Mouse (Mus musculus) thymus, postnatal 10 days (tissue): ENCODE measurements at regions not wholly inside any gene's neighbourhood (a gene's known extent, or its start where the extent isn't known, plus 50 kb on each side); places are given as distances from the start of the nearest gene placed in this dataset.

ENCODE experiments used
- DNase-seq, 2 experiments: peaks; one replicate each; pipeline ENCODE4 v3.0.0; 2021; ENCODE audit warnings: low spot score in 2 of 2

GRCm38 (mm10) chr8:90192856-90193255, 155.3 kb downstream of the Tox3 start:
- DNase-seq: no peak

DNA sequence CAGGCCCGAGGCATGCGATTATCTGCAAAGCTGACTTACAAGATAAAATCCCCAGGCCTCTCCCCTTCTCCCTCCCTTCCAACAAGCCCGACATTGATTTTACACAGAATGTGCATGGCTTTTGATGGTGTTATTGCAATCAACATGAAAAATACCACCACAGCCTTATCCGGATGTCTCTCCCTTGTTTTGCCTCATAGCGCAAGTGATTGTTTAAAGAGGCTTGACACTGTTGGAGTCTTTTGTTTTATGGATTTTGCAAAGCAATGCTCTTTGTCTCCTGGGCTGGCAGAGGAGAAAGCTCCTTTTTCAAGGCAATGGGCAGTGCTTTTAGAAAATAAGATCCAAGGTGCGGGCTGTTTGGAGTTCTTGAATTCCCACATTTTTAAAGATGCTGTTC, 165.3 kb downstream of the Tox3 start:
- no peak for DNase-seq

GRCm38 (mm10) chr8:90176771-90177170, 171.4 kb downstream of the Tox3 start:
- no peak for DNase-seq

- no peak for DNase-seq
Measured at GRCm38 (mm10) chr8:90176335-90176734, 171.8 kb downstream of the Tox3 start.

DNA sequence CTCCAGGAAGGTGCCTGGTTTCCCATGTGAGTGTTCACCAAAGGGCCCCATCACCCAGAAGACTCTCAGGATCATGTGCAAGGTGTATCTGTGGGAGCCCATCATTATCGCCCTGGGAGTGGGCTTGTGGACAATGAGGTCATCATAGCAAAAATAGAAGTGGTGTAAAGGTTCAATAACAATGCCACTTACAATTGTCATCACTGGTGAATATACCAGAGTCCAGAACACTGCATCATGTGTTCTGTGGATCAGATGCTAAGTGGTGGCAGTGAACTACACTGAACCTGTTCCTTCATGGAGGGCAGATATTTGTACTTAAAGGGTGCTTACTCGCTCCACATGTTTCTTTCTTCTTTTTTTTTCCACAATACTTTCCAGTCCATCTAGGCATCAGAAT, 181.5 kb downstream of the Tox3 start:
- DNase-seq: no peak

DNA sequence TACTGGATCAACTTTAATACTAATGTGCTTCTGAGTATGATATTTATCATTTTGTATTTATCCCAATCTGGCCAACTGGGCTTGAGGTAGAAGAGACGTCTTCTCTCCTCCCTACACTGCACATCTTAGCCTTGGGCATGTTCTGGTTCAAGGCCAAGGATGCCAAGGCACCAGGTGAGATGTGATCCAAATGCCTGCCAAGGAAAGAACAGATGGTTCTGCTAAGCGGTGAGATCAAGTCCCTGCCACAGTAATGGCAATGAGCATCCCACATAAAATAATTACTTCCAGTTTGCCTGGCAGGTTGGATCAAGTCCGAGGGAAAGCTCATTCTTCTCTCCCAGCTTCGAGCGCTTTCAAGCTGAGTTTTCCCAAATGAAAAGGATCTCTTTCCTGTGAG, 196.7 kb downstream of the Tox3 start:
- DNase-seq: no peak

DNA sequence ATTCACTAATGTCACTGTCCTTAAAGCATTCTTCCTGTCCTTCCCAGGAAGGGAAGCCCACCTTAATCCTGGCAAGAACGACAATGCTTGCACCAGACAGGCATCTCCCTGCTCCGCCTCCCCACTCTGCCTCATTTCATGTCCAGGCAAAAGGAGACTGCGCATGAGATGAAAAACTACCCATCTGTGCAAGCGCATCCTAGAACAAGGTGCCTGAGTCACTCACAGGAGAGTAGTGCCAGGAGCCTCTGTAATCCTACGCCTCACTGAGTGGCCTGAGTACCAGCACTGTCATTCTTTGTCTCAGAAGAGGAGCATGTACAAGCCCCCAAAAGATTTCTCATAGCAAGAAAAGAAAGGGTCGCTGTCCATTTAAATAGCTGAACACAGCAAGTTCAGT, 198.2 kb downstream of the Tox3 start:
- no peak for DNase-seq

DNA sequence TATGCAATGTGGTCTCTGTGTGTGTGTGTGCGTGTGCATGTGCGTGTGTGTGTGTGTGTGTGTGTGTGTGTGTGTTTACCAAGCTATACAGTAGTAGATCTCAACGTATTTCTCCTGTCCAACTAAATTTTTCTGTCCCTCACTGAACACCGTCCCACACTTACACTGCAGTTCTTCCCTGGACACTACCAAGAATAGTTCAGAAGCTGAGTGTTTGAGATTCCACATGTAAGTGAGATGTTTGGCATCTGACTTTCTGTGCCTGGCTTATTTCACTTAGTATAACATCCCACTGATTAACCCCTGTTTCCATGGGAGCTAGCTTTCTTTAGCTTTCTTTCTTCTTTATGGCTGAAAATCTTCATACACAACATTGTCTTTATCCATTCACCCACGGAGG, 213.5 kb downstream of the Tox3 start:
- no peak for DNase-seq

DNA sequence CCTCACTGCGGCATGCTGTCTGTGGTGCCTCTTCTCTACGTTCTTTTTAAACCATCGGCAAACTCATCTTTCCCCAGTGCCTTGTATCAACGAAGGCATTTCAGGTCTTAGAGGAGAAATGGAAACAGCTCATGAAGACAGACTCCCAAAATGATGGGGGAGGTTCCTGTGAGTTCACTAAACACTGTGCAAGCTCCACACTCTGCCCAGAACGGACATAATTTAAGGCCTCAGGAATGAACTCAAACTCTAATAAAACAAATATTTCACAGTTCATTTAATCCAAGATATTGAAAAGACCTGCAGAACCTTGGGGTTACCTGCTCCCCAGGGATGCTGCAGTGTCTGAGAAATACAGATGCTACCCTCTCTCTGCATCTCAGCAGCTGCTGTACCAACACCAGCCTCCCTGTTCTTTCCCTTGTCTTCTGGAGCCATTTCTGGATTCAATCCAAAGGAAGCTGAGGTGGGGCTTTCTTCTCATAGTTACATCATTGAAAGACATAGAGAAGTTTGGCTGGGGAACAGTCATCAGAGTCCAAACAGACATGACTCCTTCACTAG, 217.4 kb downstream of the Tox3 start:
- DNase-seq: no peak

DNA sequence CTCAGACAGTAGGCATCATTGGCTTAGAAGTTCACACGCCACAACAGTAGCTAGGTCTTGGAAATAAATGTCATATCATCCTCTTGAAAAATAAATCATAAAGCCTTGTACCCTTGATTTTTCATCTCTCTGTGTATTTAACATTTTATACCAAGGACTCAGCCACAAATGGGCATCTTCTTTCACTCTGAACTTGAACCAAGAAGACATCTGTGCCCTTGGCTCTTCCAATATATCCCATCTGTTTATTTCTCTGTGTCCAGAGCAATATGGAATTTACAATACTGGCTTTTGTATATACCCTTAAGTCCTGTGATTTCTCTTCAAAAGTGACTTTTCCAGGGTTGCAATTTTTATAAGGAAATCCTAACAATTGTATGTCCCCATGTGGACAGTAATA, 222.7 kb downstream of the Tox3 start:
- no peak for DNase-seq

DNA sequence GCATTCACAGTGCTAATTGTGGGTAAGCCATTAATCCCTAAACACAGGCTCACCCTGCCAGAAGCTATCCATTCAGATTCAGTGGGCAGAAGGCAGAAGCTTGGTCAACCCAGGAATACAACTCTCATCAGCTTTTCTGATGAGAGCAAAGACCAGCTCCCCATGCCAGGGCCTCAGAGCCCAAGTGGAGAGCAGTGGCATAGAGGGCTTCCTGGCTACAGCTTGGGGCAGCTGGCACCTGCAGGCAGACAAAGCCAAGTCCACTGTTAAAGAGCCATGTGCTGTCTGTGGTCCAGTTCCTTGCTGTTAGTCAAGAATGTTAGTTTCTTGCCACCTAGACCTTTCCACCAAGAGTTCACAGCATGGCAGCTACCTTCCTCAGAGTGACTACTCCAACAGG, 225.0 kb downstream of the Tox3 start:
- no peak for DNase-seq

- no peak for DNase-seq
Measured at GRCm38 (mm10) chr8:90121935-90122334, 226.2 kb downstream of the Tox3 start.

DNA sequence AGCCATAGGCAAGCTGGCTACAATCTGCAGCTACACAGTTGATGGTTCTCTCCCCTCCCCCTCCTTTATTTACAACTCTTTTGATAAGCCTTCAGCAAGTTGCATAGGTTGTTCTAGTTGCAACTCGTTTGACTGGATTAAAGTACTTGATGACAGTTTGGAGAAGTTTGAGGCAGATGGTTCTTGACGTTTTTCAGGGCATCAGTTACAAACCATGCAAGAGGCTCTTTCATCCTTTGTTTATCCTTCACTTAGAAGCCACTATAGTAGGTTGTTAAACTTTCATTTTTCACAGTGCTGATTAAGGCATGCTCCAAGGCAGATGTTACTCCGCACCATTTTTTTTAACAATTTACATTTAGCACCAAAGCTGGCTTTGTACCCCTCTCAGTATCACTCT, 227.1 kb downstream of the Tox3 start:
- no peak for DNase-seq

DNA sequence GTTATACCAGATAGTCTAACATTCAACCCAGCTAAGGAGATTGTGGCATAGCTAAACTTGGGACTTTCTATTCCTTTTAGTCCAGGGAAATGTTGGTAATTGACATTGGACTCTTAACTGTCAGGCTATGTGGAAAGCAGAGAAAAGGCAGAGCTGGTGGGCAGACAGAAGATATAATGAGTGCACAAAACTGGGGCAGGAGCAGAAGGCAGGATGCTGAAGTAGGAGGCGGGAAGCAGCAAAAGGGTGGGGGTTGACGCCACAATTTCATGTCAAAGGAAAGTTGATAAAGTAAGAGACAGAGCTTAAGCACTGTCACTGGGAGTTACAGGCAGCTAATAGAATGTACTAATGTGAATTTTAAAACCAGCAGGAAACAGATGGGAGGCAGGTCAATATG, 232.7 kb downstream of the Tox3 start:
- no peak for DNase-seq

- DNase-seq: no peak
Measured at GRCm38 (mm10) chr8:90100509-90100908, 247.6 kb downstream of the Tox3 start.

DNA sequence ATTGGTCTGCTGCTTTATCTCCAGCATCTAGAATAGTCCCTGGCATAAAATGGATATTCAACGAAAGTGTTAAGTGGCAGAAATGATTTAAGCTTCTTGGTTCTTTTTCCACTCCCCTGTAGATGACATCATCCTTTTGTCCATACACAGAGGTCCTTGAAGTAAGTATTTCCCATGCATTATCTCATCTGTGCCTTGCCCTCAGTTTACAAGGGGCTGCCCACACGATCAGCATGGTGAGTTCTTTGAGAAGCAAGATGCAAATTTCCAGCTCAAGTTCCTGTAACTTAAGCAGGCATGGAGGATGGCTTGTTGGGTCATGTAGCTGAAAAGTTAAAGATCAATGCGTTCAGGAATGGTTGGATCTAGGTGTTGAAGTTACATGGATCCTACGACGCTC, 265.5 kb downstream of the Tox3 start:
- DNase-seq: no peak

GRCm38 (mm10) chr8:90076381-90076780, 271.8 kb downstream of the Tox3 start:
- DNase-seq: no peak

- DNase-seq: no peak
Measured at GRCm38 (mm10) chr8:90075796-90076195, 272.3 kb downstream of the Tox3 start.

DNA sequence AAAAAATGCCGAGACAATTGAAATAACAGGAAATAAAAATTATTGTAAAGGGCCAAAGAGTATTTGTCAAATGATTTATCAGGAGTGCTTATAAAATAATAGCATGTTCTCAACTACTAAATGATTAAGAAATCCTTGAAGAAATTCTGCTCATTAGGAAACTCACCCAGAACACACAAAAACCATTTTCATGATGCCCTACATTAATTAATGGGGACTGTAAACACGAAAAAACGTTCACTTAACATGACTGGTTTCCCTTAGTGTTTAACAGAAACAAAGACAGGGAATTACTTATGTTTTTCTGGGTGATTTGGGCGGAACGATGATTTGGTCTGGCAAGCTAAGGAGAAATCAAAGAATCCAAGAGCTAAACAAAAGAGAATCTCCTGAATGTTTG, 278.1 kb downstream of the Tox3 start:
- DNase-seq: no peak

GRCm38 (mm10) chr8:90069411-90069993, 278.6 kb downstream of the Tox3 start:
- no peak for DNase-seq

DNA sequence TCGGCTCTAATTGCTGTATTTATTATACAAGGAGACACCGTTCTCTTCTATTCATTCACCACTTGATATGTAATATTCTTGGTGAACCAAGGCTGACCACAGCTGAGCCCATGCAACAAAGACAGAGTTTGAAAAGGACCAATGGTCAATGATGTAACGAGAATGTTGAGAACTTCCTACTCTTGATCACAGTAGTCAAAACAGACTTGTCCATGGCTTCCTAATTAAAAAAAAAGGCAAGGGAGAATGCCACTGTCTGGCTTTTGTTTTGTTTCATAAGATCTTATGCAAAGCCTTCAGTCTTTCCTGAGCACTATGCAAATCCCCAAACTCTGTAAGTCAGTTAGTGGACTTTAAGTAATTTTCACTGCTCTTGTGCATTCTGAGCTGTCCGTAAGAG, 279.7 kb downstream of the Tox3 start:
- DNase-seq: no peak

DNA sequence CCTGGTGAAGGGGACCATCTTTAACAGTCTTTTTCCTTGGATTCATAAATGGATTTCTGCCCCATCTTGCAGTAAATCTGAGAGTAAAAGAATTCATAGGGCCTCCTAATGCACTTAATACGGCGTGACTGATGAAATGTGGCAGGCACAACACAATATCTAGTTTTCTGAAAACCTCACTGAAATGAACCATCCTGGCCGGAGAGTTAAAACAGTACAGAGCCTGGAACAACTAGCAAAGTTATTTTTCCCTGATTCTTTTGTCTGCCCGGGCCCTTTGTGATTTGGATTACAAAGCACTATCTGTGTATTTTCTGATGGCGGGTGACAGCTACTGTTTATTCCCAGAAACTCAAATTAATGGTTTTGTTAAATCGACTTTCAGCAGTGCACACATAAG, 283.8 kb downstream of the Tox3 start:
- no peak for DNase-seq

- no peak for DNase-seq
Measured at GRCm38 (mm10) chr8:90063291-90063690, 284.9 kb downstream of the Tox3 start.

- DNase-seq: no peak
Measured at GRCm38 (mm10) chr8:90058631-90059166, 289.4 kb downstream of the Tox3 start.
